Mouse (Mus musculus) forebrain, postnatal 0 days (tissue): ENCODE measurements around the gene Smtn. TPM values are rescaled to one million over a fixed set of nuclear protein-coding genes. Genes with fewer than 3 reads are reported as not detected.

Experiments used
- ATAC-seq: fragments of 200-750 bp; cut with Nextera tagmentation; 2 replicates; pipeline ENCODE4 v1.8.0; 2017; ENCODE audit warnings: mild to moderate bottlenecking, moderate library complexity
- DNase-seq: peaks from one replicate; pipeline ENCODE4 v3.0.0-alpha.2; 2015
- H3K27ac ChIP-seq: fragments of 300-500 bp; sonication (generic); 2 replicates; pipeline ENCODE4 v1.5.1; 2014; ENCODE audit warnings: low read depth, mild to moderate bottlenecking, antibody characterized with exemption, low read length, moderate library complexity, mixed read lengths
- H3K27me3 ChIP-seq: fragments of 300-500 bp; sonication (generic); 2 replicates; pipeline ENCODE4 v1.6.1; 2014; ENCODE audit warnings: mild to moderate bottlenecking, low read length, mixed read lengths; ENCODE audit not compliant: insufficient read depth
- H3K36me3 ChIP-seq: fragments of 300-500 bp; sonication (generic); 2 replicates; pipeline ENCODE4 v1.6.1; 2014; ENCODE audit warnings: mild to moderate bottlenecking, moderate library complexity; ENCODE audit not compliant: insufficient read depth
- H3K4me1 ChIP-seq: fragments of 300-500 bp; sonication (generic); 2 replicates; pipeline ENCODE4 v1.6.1; 2014; ENCODE audit warnings: antibody characterized with exemption; ENCODE audit not compliant: insufficient read depth
- H3K4me2 ChIP-seq: fragments of 300-500 bp; sonication (generic); 2 replicates; pipeline ENCODE4 v1.6.1; 2014; ENCODE audit warnings: low read depth, mild to moderate bottlenecking, moderate library complexity
- H3K4me3 ChIP-seq: fragments of 300-500 bp; sonication (generic); 2 replicates; pipeline ENCODE4 v1.5.1; 2014; ENCODE audit warnings: low read depth, low read length, mixed read lengths
- H3K9ac ChIP-seq: fragments of 300-500 bp; sonication (generic); 2 replicates; pipeline ENCODE4 v1.6.1; 2014; ENCODE audit warnings: mild to moderate bottlenecking
- H3K9me3 ChIP-seq: fragments of 300-500 bp; sonication (generic); 2 replicates; pipeline ENCODE4 v1.6.1; 2016; ENCODE audit warnings: low read length
- CTCF ChIP-seq: sonication (generic); IDR thresholded peaks from 2 replicates; pipeline ENCODE4 v1.5.1; 2016; ENCODE audit warnings: antibody characterized with exemption, control low read depth, low read depth
- WGBS: fragments of 180-500 bp; shearing (Covaris S2); extraction: QIAGEN DNeasy Blood & Tissue Kit; methylation state at CpG from one replicate; pipeline ENCODE4 v1.1.7; 2014; 5-methylcytosine and 5-hydroxymethylcytosine counted together
- polyA plus RNA-seq: library from polyadenylated mRNA; unstranded; fragments of >200 nt; fragmentation: Nextera tagmentation; extraction: Ambion mirVana; gene quantifications from 2 replicates; pipeline ENCODE4 v1.2.1, GENCODE M21; 2015
- total RNA-seq: library from RNA; depleted of rRNA; stranded (reverse); fragments of >200 nt; gene quantifications from 2 replicates; pipeline ENCODE4 v1.2.3, GENCODE M21; 2014

Gene Smtn
- total and polyA plus RNA-seq, 2 experiments from 2014 or later: 7.9 to 8.7 TPM

GRCm38 (mm10) chr11:3539826-3540196 lies 601 bp downstream of the Smtn start:
- Histone ChIP-seq H3K27me3 (no peaks in the 10 kb centered on the region), H3K9me3 (0 out of 2 replicates have a peak, but pooled peaks cover 3% of the 10 kb centered on the region), H3K9ac (peak overlapping the region; percentile 14), H3K4me1 (peaks cover 4% of the 10 kb centered on the region; the same call in 1 of the 2 replicates), H3K36me3 (no peaks in the 10 kb centered on the region), H3K4me2 (peak overlapping the region; percentile 61), H3K27ac (no peak overlapping the region), H3K4me3 (peak overlapping the region; percentile 49)
- DNase-seq (no peak), ATAC-seq (no peak)
- 0 out of 2 replicates have a peak, but pooled peaks have one; percentile 14 for TF ChIP-seq CTCF
- WGBS: 74% methylated on average over 4 of the region's 4 CpGs

DNA sequence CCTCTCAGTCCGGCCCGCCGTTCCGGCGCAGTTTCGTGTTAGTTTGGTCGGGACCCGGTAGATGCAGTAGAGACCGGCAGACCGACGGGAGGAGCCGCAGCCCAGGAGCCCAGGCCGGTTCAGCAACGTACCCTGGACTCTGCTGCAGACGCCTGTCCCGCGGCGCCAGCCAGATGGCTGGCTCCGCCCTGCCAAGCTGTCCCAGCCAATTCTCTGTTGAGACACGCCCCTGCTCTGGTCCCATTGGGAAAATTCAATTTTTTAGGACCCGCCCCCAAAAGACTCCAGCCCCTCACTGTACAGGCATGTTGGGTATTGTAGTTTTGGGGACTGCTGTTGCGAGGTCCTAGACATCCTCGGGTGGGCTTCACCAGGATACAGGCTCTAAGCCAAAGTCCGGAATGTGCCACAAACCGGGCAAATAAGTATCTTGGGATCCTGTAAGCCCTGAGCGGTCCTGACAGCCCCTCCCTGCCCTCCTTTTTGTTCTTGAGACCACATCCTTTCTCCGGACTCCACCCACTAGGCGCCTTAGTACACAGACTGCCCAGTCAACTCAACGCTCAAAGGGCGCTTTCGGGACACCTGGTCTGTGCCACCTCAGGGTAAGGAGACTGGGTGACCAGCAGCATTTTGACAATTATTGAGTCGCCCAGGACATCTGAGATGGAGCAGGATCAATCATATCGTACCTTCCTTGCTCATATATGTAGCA lies 1.1 kb downstream of the Smtn start:
- Histone ChIP-seq H3K27me3 (no peaks in the 10 kb centered on the region), H3K9ac (peak overlapping the region; percentile 46), H3K4me1 (peaks cover 4% of the 10 kb centered on the region; the same call in 1 of the 2 replicates), H3K9me3 (no peaks in the 10 kb centered on the region), H3K4me3 (peak overlapping the region; percentile 49), H3K4me2 (peak overlapping the region; percentile 61), H3K36me3 (no peaks in the 10 kb centered on the region), H3K27ac (no peak overlapping the region)
- WGBS: 3% methylated on average over 33 of the region's 33 CpGs
- ATAC-seq: peak; percentile 94
- no peak for TF ChIP-seq CTCF
- peak; percentile 94 for DNase-seq

DNA sequence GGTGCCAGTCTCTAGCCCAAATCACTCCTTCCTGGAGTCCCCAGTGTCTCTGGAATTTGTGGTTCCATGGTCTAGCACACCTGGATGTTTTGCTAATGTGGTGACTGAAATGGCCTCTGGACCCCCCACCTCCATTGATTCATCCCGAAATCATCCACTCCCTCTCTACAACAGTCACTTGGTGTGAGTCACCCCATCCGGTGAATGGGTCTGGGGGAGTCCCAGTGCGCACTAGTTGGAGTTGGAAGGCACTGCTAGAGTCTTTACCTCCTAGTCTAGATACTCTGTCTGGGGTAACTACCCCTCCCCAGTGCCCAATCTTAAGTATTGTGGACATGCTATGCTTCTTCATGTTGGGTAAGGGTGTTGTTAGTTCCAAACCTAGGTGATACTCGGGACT lies 2.1 kb downstream of the Smtn start:
- no peak for DNase-seq
- H3K4me1 ChIP-seq: peaks cover 4% of the 10 kb centered on the region; the same call in 1 of the 2 replicates
- H3K9me3 ChIP-seq: no peaks in the 10 kb centered on the region
- 63% methylated on average over 4 of the region's 4 CpGs for WGBS
- H3K4me3 ChIP-seq: peak overlapping the region; percentile 49
- H3K27ac ChIP-seq: no peak overlapping the region
- no peak for TF ChIP-seq CTCF
- H3K27me3 ChIP-seq: no peaks in the 10 kb centered on the region
- no peaks in the 10 kb centered on the region for H3K36me3 ChIP-seq
- no peak for ATAC-seq
- peak overlapping the region; percentile 61 for H3K4me2 ChIP-seq
- peak overlapping the region; percentile 46 for H3K9ac ChIP-seq

DNA sequence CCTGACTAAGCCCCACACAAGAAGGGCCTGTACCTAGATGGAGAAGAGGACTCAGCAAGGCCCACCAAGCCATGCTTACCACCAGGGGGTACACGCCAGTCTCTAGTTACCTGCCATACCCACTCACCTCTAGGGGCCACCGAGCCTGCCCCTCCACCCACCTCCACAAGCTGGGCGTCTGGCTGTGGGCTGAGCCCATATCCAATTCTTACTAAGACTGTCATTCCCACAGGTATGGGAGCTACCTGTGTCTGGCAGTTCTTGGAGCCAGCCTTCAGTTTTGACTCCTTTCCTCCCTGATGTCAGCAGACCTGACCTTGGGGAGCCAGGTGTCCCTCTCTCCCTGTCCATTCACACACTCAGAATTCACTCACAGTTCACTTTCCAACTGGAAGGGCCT lies 2.7 kb downstream of the Smtn start:
- H3K9ac ChIP-seq: no peak overlapping the region
- no peaks in the 10 kb centered on the region for H3K36me3 ChIP-seq
- 90% methylated on average over 3 of the region's 3 CpGs for WGBS
- H3K27me3 ChIP-seq: no peaks in the 10 kb centered on the region
- DNase-seq (no peak), ATAC-seq (no peak)
- H3K27ac ChIP-seq: no peak overlapping the region
- H3K4me2 ChIP-seq: peak overlapping the region; percentile 61; the same call in 1 of the 2 replicates
- no peak for TF ChIP-seq CTCF
- peaks cover 4% of the 10 kb centered on the region; the same call in 1 of the 2 replicates for H3K4me1 ChIP-seq
- H3K4me3 ChIP-seq: no peak overlapping the region
- no peaks in the 10 kb centered on the region for H3K9me3 ChIP-seq

DNA sequence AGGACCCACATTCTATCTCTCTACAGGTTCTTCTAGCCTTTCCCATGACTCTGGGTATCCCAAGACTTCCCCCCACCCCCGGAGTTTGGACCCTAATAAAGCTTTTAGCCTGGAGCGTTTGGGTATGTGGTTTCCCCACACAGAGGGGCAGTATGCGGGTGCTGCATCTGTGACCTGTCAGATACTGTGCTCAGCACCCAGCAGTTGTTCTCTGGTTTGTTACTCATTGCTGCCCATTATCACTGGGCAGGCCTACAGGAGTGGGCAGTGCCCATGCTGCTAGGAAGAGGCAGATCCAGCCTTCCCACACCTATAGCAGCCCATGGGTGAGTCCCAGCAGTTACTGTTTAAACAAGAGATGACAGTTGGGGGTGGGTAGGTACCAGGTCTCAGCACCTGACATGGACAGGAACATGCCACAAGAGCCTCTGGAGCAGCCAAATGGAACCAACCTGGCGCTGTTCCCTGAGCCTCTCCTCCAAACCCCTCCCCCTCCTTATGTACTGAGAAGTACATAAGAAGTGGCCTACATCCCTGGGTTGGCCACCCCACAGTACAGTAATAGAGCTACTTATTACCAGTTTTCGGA lies 3.6 kb downstream of the Smtn start:
- DNase-seq (no peak), ATAC-seq (no peak)
- peaks cover 4% of the 10 kb centered on the region; the same call in 1 of the 2 replicates for H3K4me1 ChIP-seq
- no peaks in the 10 kb centered on the region for H3K9me3 ChIP-seq
- no peak overlapping the region for H3K4me2 ChIP-seq
- WGBS: 96% methylated on average over 5 of the region's 5 CpGs
- no peak overlapping the region for H3K4me3 ChIP-seq
- H3K27me3 ChIP-seq: no peaks in the 10 kb centered on the region
- H3K9ac ChIP-seq: no peak overlapping the region
- no peak for TF ChIP-seq CTCF
- H3K36me3 ChIP-seq: no peaks in the 10 kb centered on the region
- no peak overlapping the region for H3K27ac ChIP-seq

- Histone ChIP-seq H3K27ac (peak overlapping the region; percentile 54; the same call in 1 of the 2 replicates), H3K4me3 (peak overlapping the region; percentile 47), H3K4me1 (peaks cover 4% of the 10 kb centered on the region; the same call in 1 of the 2 replicates), H3K9ac (peak overlapping the region; percentile 60), H3K36me3 (no peaks in the 10 kb centered on the region), H3K27me3 (no peaks in the 10 kb centered on the region), H3K9me3 (no peaks in the 10 kb centered on the region), H3K4me2 (peak overlapping the region; percentile 67)
- no peak for TF ChIP-seq CTCF
- 46% methylated on average over 5 of the region's 5 CpGs for WGBS
- no peak for DNase-seq
- no peak for ATAC-seq
These were observed 4.3 kb downstream of the Smtn start for GRCm38 (mm10) chr11:3536082-3536481.

- Histone ChIP-seq H3K27me3 (no peaks in the 10 kb centered on the region), H3K9me3 (no peaks in the 10 kb centered on the region), H3K4me1 (peaks cover 4% of the 10 kb centered on the region; the same call in 1 of the 2 replicates), H3K36me3 (no peaks in the 10 kb centered on the region), H3K27ac (peak overlapping the region; percentile 54), H3K4me2 (peak overlapping the region; percentile 67), H3K4me3 (peak overlapping the region; percentile 47), H3K9ac (peak overlapping the region; percentile 60)
- DNase-seq: peak; percentile 94
- ATAC-seq: peak; percentile 88
- 1% methylated on average over 36 of the region's 36 CpGs for WGBS
- TF ChIP-seq CTCF: peak; percentile 94
These were observed 4.9 kb downstream of the Smtn start for GRCm38 (mm10) chr11:3535406-3535986.
